Mouse (Mus musculus) stomach, embryonic 14.5 days (tissue): Measurements from ENCODE around the gene Dctd. TPM values are rescaled to one million over a fixed set of nuclear protein-coding genes. Genes with fewer than 3 reads are reported as not detected.

Experiments
- ATAC-seq: fragments of 200-750 bp; cut with Nextera tagmentation; 2 replicates; pipeline ENCODE4 v1.8.0; 2017; ENCODE audit warnings: low read depth, moderate TSS enrichment; ENCODE audit not compliant: insufficient number of reproducible peaks, insufficient read depth, low FRiP score
- H3K27ac ChIP-seq: fragments of 300-500 bp; sonication (generic); 2 replicates; pipeline ENCODE4 v1.5.1; 2014; ENCODE audit warnings: mild to moderate bottlenecking, low read length, moderate library complexity, mixed read lengths
- H3K27me3 ChIP-seq: fragments of 300-500 bp; sonication (generic); 2 replicates; pipeline ENCODE4 v1.6.1; 2014; ENCODE audit warnings: low read length, control low read depth, mixed read lengths; ENCODE audit not compliant: control insufficient read depth, insufficient read depth
- H3K36me3 ChIP-seq: fragments of 300-500 bp; sonication (generic); 2 replicates; pipeline ENCODE4 v1.6.1; 2014; ENCODE audit warnings: mild to moderate bottlenecking, control low read depth, low read length, moderate library complexity, mixed read lengths; ENCODE audit not compliant: control insufficient read depth, insufficient read depth
- H3K4me1 ChIP-seq: fragments of 300-500 bp; sonication (generic); 2 replicates; pipeline ENCODE4 v1.6.1; 2014; ENCODE audit warnings: low read length, control low read depth, mixed read lengths; ENCODE audit not compliant: control insufficient read depth, insufficient read depth
- H3K4me2 ChIP-seq: fragments of 300-500 bp; sonication (generic); replicated peaks from 2 replicates; pipeline ENCODE4 v1.6.1; 2014; ENCODE audit warnings: low read depth, low read length, control low read depth
- H3K4me3 ChIP-seq: fragments of 300-500 bp; sonication (generic); 2 replicates; pipeline ENCODE4 v1.5.1; 2014; ENCODE audit warnings: low read depth, low read length, control low read depth
- H3K9ac ChIP-seq: fragments of 300-500 bp; sonication (generic); replicated peaks from 2 replicates; pipeline ENCODE4 v1.6.1; 2014; ENCODE audit warnings: low read depth, mild to moderate bottlenecking, control low read depth, low read length, moderate library complexity, mixed read lengths
- H3K9me3 ChIP-seq: fragments of 300-500 bp; sonication (generic); 2 replicates; pipeline ENCODE4 v1.6.1; 2016; ENCODE audit warnings: low read depth, low read length, control low read depth; ENCODE audit not compliant: control insufficient read depth
- WGBS: fragments of 180-500 bp; shearing (Covaris S2); extraction: QIAGEN DNeasy Blood & Tissue Kit; methylation state at CpG from one replicate; pipeline ENCODE4 v1.1.7; 2014; 5-methylcytosine and 5-hydroxymethylcytosine counted together
- polyA plus RNA-seq: library from polyadenylated mRNA; unstranded; fragments of >200 nt; fragmentation: Nextera tagmentation; extraction: Ambion mirVana; gene quantifications from 2 replicates; pipeline ENCODE4 v1.2.1, GENCODE M21; 2014

Gene Dctd
- polyA plus RNA-seq, 1 experiment from 2014 or later: 38.5 TPM

- Histone ChIP-seq H3K9me3 (no peaks in the 10 kb centered on the region), H3K9ac (no peak overlapping the region), H3K4me3 (no peak overlapping the region), H3K27ac (no peak overlapping the region), H3K4me2 (no peak overlapping the region), H3K36me3 (peaks cover 8% of the 10 kb centered on the region; the same call in 1 of the 2 replicates), H3K27me3 (no peaks in the 10 kb centered on the region), H3K4me1 (no peaks in the 10 kb centered on the region)
- ATAC-seq: no peak
- WGBS: 75% methylated on average over 8 of the region's 8 CpGs
Measured at GRCm38 (mm10) chr8:48130266-48130665, 31.4 kb downstream of the Dctd start.

- Histone ChIP-seq H3K9ac (no peak overlapping the region), H3K4me2 (no peak overlapping the region), H3K4me1 (no peaks in the 10 kb centered on the region), H3K27me3 (no peaks in the 10 kb centered on the region), H3K36me3 (peaks cover 5% of the 10 kb centered on the region; the same call in 1 of the 2 replicates), H3K4me3 (no peak overlapping the region), H3K9me3 (no peaks in the 10 kb centered on the region), H3K27ac (no peak overlapping the region)
- WGBS: 83% methylated on average over 5 of the region's 5 CpGs
- no peak for ATAC-seq
Measured at GRCm38 (mm10) chr8:48133321-48133720, 34.4 kb downstream of the Dctd start.

GRCm38 (mm10) chr8:48136804-48137650, 38.1 kb downstream of the Dctd start:
- Histone ChIP-seq H3K9me3 (no peaks in the 10 kb centered on the region), H3K4me2 (no peak overlapping the region), H3K36me3 (peaks cover 2% of the 10 kb centered on the region; the same call in 1 of the 2 replicates), H3K9ac (no peak overlapping the region), H3K27ac (no peak overlapping the region), H3K4me1 (no peaks in the 10 kb centered on the region), H3K27me3 (no peaks in the 10 kb centered on the region), H3K4me3 (no peak overlapping the region)
- WGBS: 85% methylated on average over 30 of the region's 30 CpGs
- ATAC-seq: no peak

DNA sequence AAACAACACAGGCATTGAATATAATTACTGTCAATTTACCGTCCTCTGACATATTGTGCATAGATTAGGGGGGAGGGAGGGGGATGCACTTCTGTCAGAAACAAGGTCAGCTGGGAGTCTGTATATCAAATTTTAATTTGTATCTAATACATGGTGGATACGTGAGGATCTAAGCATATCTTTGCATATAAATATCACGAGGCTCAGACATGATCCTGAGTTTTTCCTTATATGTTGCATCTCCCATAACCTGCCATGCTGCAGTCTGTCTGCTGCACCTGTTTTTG, 38.7 kb downstream of the Dctd start:
- no peak overlapping the region for H3K9ac ChIP-seq
- H3K9me3 ChIP-seq: no peaks in the 10 kb centered on the region
- peaks cover 3% of the 10 kb centered on the region; the same call in 1 of the 2 replicates for H3K36me3 ChIP-seq
- no peak overlapping the region for H3K4me3 ChIP-seq
- no peaks in the 10 kb centered on the region for H3K4me1 ChIP-seq
- ATAC-seq: no peak
- no peaks in the 10 kb centered on the region for H3K27me3 ChIP-seq
- no peak overlapping the region for H3K4me2 ChIP-seq
- WGBS: 75% methylated on average over 3 of the region's 3 CpGs
- H3K27ac ChIP-seq: no peak overlapping the region

GRCm38 (mm10) chr8:48141023-48141422, 42.1 kb downstream of the Dctd start:
- Histone ChIP-seq H3K36me3 (peaks cover 4% of the 10 kb centered on the region; the same call in 1 of the 2 replicates), H3K27me3 (no peaks in the 10 kb centered on the region), H3K9me3 (0 out of 2 replicates have a peak, but pooled peaks cover 4% of the 10 kb centered on the region), H3K4me3 (no peak overlapping the region), H3K4me1 (no peaks in the 10 kb centered on the region), H3K9ac (no peak overlapping the region), H3K4me2 (no peak overlapping the region), H3K27ac (no peak overlapping the region)
- WGBS: 91% methylated on average over 5 of the region's 5 CpGs
- no peak for ATAC-seq

DNA sequence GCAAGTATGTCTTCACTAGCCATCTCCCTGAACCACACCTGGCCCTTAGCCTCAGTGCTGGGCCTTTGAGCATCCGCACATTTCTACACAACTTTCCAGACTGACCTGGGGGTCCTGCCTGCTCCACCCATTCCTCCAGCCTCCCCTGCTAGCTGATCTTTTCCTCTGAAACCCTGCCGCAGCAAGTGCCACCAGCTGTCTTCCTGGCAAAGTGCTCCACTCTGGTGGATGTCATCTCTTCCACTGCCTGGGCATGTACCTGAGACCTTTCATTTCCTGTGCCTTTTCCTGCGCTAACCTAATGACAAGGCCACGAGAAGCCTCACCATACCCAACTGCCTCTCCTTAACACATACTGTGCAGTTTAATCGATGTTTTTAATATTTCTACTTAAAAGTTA, 46.9 kb downstream of the Dctd start:
- Histone ChIP-seq H3K4me3 (no peak overlapping the region), H3K4me1 (no peaks in the 10 kb centered on the region), H3K36me3 (peaks cover 4% of the 10 kb centered on the region; the same call in 1 of the 2 replicates), H3K27me3 (no peaks in the 10 kb centered on the region), H3K27ac (no peak overlapping the region), H3K4me2 (no peak overlapping the region), H3K9ac (no peak overlapping the region), H3K9me3 (0 out of 2 replicates have a peak, but pooled peaks cover 4% of the 10 kb centered on the region)
- no peak for ATAC-seq
- 81% methylated on average over 5 of the region's 5 CpGs for WGBS

- 73% methylated on average over 10 of the region's 10 CpGs for WGBS
Measured at GRCm38 (mm10) chr8:48146449-48146848, 47.6 kb downstream of the Dctd start.

DNA sequence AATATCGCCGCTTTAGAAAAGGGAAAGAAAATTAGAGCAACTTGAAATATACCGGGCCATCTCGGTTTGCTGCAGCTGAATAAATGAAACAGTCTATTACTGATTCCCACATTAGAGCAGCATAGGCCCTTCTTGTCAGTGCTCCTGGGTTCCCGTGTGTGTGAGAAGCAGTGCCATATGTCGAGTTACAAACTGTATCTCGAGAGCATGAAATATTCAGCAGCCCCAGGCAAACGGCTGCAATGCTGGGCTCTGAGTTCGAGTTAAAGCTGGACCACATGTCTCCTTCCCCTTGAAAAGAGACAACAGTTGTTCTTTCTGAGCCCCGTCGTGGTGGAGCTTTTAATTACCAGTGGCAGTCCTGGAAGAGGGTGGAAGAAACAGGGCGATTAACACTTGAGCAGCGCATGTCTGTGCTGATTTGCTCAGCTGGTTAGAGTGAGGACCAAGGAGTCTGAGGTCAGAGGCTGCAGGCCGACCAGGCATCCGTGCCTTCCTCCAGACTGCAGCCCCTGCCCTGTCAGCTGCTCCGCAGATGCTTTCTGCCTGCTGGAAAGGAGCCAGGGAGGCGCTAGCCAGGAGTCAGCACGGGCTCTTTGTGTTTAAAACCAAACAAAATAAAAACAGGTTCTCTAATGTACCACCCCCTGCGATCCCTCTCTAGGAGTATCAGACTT, 53.3 kb downstream of the Dctd start:
- Histone ChIP-seq H3K4me3 (no peak overlapping the region), H3K4me2 (no peak overlapping the region), H3K9me3 (no peaks in the 10 kb centered on the region; the same call in 1 of the 2 replicates), H3K27me3 (no peaks in the 10 kb centered on the region), H3K27ac (no peak overlapping the region), H3K4me1 (peaks cover 4% of the 10 kb centered on the region; the same call in 1 of the 2 replicates), H3K36me3 (no peaks in the 10 kb centered on the region), H3K9ac (no peak overlapping the region)
- WGBS: 38% methylated on average over 19 of the region's 19 CpGs
- ATAC-seq: no peak

More at GRCm38 (mm10) chr8:48146449-48146848, 47.6 kb downstream of the Dctd start:
- Histone ChIP-seq H3K27me3 (no peaks in the 10 kb centered on the region), H3K27ac (no peak overlapping the region), H3K9me3 (0 out of 2 replicates have a peak, but pooled peaks cover 4% of the 10 kb centered on the region), H3K9ac (no peak overlapping the region), H3K36me3 (peaks cover 4% of the 10 kb centered on the region; the same call in 1 of the 2 replicates), H3K4me1 (no peaks in the 10 kb centered on the region), H3K4me3 (no peak overlapping the region), H3K4me2 (no peak overlapping the region)
- ATAC-seq: no peak
